In genomic region chr16:46965741-46966140, GRCm38 (mm10) we compare ENCODE assay signal across 15 mouse cellular contexts.
"Had no signal": no experiment of that assay in that cellular context is flagged by ENCODE, and none has a peak within 500 bp of the region (broad histone marks: within the 10 kb centered on the region; RNA-seq: fewer than 3 reads in every experiment).

No protein-coding gene starts in this region.

- DNase-seq: gastrocnemius, postnatal 14 days; gastrocnemius, postnatal 36 days; heart, adult 11 months; heart, adult 2 months; heart, postnatal 14 days; heart, postnatal 36 days; kidney, adult 11 months; kidney, adult 2 months; kidney, adult 9 months; kidney, postnatal 14 days; kidney, postnatal 36 days; liver; liver, embryonic 13.5 days had no signal

- ATAC-seq: hindbrain, postnatal 0 days; intestine, embryonic 16.5 days had no signal
